In genomic region chr14:102975865-102976264, GRCm38 (mm10) we compare ENCODE assay signal across 12 mouse cellular contexts. TPM values are rescaled to one million over a fixed set of nuclear protein-coding genes. Genes with fewer than 3 reads are reported as not detected.
DNase-seq lines count a peak whose midpoint lies in the region; ATAC-seq and TF ChIP-seq lines count a peak whose summit lies in the region.
"Had no signal": no experiment of that assay in that cellular context is flagged by ENCODE, and none has a peak within 500 bp of the region (broad histone marks: within the 10 kb centered on the region; RNA-seq: fewer than 3 reads in every experiment).

No protein-coding gene starts in this region.

- peaks cover 4% of the 10 kb centered on the region for H3K4me1 ChIP-seq in heart, embryonic 10.5 days
- H3K4me1 ChIP-seq in bone marrow macrophage, adult 2 months (ENCODE audit: control insufficient read depth, insufficient read depth, low read length) = peaks cover 10% of the 10 kb centered on the region
- no peaks in the 10 kb centered on the region for H3K4me1 ChIP-seq in lung, postnatal 0 days (ENCODE audit: insufficient read depth, low read depth, low read length)

- no peak overlapping the region for H3K4me2 ChIP-seq in lung, postnatal 0 days (replicated peaks; ENCODE audit: low read depth, low read length)
- H3K4me2 ChIP-seq: neural tube, embryonic 13.5 days had no signal

- no peak overlapping the region for H3K27ac ChIP-seq in heart, embryonic 10.5 days
- peak overlapping the region; percentile 45 for H3K27ac ChIP-seq in bone marrow macrophage, adult 2 months (ENCODE audit: insufficient read depth, low read depth, low read length)
- no peak overlapping the region for H3K27ac ChIP-seq in lung, postnatal 0 days (ENCODE audit: low read length)
- H3K27ac ChIP-seq: neural tube, embryonic 13.5 days had no signal

- TF ChIP-seq POLR2A in bone marrow macrophage, adult 2 months (IDR thresholded peaks at IDR 0.05; ENCODE audit: borderline replicate concordance, low read depth, low read length) = no peak

- no peak overlapping the region for H3K9ac ChIP-seq in lung, postnatal 0 days (replicated peaks; ENCODE audit: low read depth)
- H3K9ac ChIP-seq: neural tube, embryonic 13.5 days had no signal

- 84% methylated on average over 6 of the region's 6 CpGs for WGBS in heart, embryonic 10.5 days
- WGBS in lung, postnatal 0 days = 56% methylated on average over 6 of the region's 6 CpGs

- H3K36me3 ChIP-seq in heart, embryonic 10.5 days = no peaks in the 10 kb centered on the region
- no peaks in the 10 kb centered on the region for H3K36me3 ChIP-seq in lung, postnatal 0 days (ENCODE audit: insufficient read depth, low read length)
- H3K36me3 ChIP-seq: neural tube, embryonic 13.5 days had no signal

- TF ChIP-seq CTCF in bone marrow macrophage, adult 2 months (IDR thresholded peaks at IDR 0.05; ENCODE audit: low read depth, low read length) = no peak
- TF ChIP-seq CTCF in lung, postnatal 0 days (IDR thresholded peaks at IDR 0.05) = no peak

- peak; percentile 85 for TF ChIP-seq EP300 in lung, postnatal 0 days (IDR thresholded peaks at IDR 0.05)

- no peaks in the 10 kb centered on the region for H3K27me3 ChIP-seq in heart, embryonic 10.5 days (ENCODE audit: insufficient read depth, poor library complexity, severe bottlenecking)
- no peaks in the 10 kb centered on the region for H3K27me3 ChIP-seq in lung, postnatal 0 days (replicated peaks; ENCODE audit: insufficient read depth, low read length)
- H3K27me3 ChIP-seq: CH12.LX; megakaryocyte, embryonic 14.5 days had no signal

- DNase-seq in heart, adult 11 months = peak; percentile 97
- no peak for DNase-seq in heart, embryonic 10.5 days (ENCODE audit: low spot score)
- DNase-seq in lung, postnatal 0 days (ENCODE audit: low spot score) = peak; percentile 75
- DNase-seq in urinary bladder, postnatal 4 days (ENCODE audit: low spot score in 2 of 2) = no peak
- no peak for DNase-seq in ovary, adult 18-20 months (ENCODE audit: low spot score)
- DNase-seq in layer of hippocampus, adult 18-20 months (ENCODE audit: low spot score in 2 of 2) = no peak

- peak; percentile 78 to 85 for ATAC-seq in hematopoietic stem cell, adult 5-6 weeks (replicated peaks in 1 of 2; ENCODE audit: insufficient read depth in 1 of 2, low FRiP score in 2 of 2, low TSS enrichment in 1 of 2, low read depth in 1 of 2, poor library complexity in 2 of 2, severe bottlenecking in 2 of 2)
- peak; percentile 85 for ATAC-seq in lung, postnatal 0 days
- ATAC-seq: inflammation-experienced regulatory T-cells, adult 6 months had no signal

- no peaks in the 10 kb centered on the region for H3K9me3 ChIP-seq in heart, embryonic 10.5 days
- no peaks in the 10 kb centered on the region for H3K9me3 ChIP-seq in lung, postnatal 0 days (ENCODE audit: low read length)
- H3K9me3 ChIP-seq: megakaryocyte, embryonic 14.5 days; neural tube, embryonic 13.5 days had no signal

- H3K4me3 ChIP-seq in heart, embryonic 10.5 days = no peak overlapping the region
- no peak overlapping the region for H3K4me3 ChIP-seq in bone marrow macrophage, adult 2 months (ENCODE audit: insufficient read depth, low read length)
- no peak overlapping the region for H3K4me3 ChIP-seq in lung, postnatal 0 days (ENCODE audit: low read depth, low read length)
- H3K4me3 ChIP-seq: megakaryocyte, embryonic 14.5 days; neural tube, embryonic 13.5 days had no signal

RNA-seq across cellular contexts. Expression of gene Kctd12, which starts 6.6 kb away (rescaled TPM):
- polyA plus RNA-seq in heart, embryonic 10.5 days (2016; fragmentation: Nextera tagmentation; extraction: Ambion mirVana) = 2.5 and 3.4 TPM in 2 replicates
- 131 TPM in 2 replicates for polyA plus RNA-seq in bone marrow macrophage, adult 2 months (2012; ENCODE audit: insufficient read depth, insufficient read length, missing spikeins)
- 116 and 119 TPM in 2 replicates for total RNA-seq in hematopoietic stem cell, adult 5-6 weeks (2017)
- polyA plus RNA-seq in lung, postnatal 0 days (2015; fragmentation: Nextera tagmentation; extraction: Ambion mirVana) = 8.2 and 9.7 TPM in 2 replicates
- 100 to 1,000 TPM; 121 to 126 TPM for total RNA-seq in layer of hippocampus, adult 18-20 months (2021)

Comparison
In these comparisons a context has a peak if more than half of its experiments do, and no peak if none do; other contexts are left out.
1. DNase-seq: peak in heart, adult 11 months (single experiment) and lung, postnatal 0 days (single experiment); none in heart, embryonic 10.5 days (single experiment), urinary bladder, postnatal 4 days (0 of 2), ovary, adult 18-20 months (single experiment) and layer of hippocampus, adult 18-20 months (0 of 2).
2. RNA of gene Kctd12, which starts 6.6 kb away (polyA plus RNA-seq): 131 TPM in bone marrow macrophage, adult 2 months; 8.2 to 9.7 TPM in lung, postnatal 0 days and 2.5 to 3.4 TPM in heart, embryonic 10.5 days; every median in the first group is over 10 times any median in the second.